Mouse (Mus musculus) liver, adult 2 months (tissue): Measurements from ENCODE around the gene Nudt17. TPM values are rescaled to one million over a fixed set of nuclear protein-coding genes. Genes with fewer than 3 reads are reported as not detected.

Experiments
- DNase-seq: peaks from one replicate; pipeline ENCODE4 v3.0.0-alpha.2; 2011; ENCODE audit warnings: low read depth, low spot score; ENCODE audit errors: extremely low read depth
- H3K27ac ChIP-seq: fragments of 200-500 bp; replicated peaks from 2 replicates; pipeline ENCODE4 v1.5.1; 2012; ENCODE audit warnings: low read depth, mild to moderate bottlenecking, control low read depth, inconsistent platforms, low read length; ENCODE audit not compliant: insufficient read depth
- H3K27me3 ChIP-seq: fragments of 200-500 bp; 2 replicates; pipeline ENCODE4 v1.6.1; 2012; ENCODE audit warnings: mild to moderate bottlenecking, moderate library complexity, low read length, inconsistent platforms; ENCODE audit not compliant: control insufficient read depth, insufficient read depth
- H3K36me3 ChIP-seq: fragments of 200-500 bp; 2 replicates; pipeline ENCODE4 v1.6.1; 2012; ENCODE audit warnings: low read length, inconsistent platforms; ENCODE audit not compliant: control insufficient read depth, insufficient read depth
- H3K4me1 ChIP-seq: fragments of 200-500 bp; 2 replicates; pipeline ENCODE4 v1.6.1; 2011; ENCODE audit warnings: low read length; ENCODE audit not compliant: control insufficient read depth, insufficient read depth
- H3K4me3 ChIP-seq: fragments of 200-500 bp; 2 replicates; pipeline ENCODE4 v1.5.1; 2011; ENCODE audit warnings: low read depth, mild to moderate bottlenecking, control low read depth, low read length, moderate library complexity; ENCODE audit not compliant: insufficient read depth
- H3K79me2 ChIP-seq: fragments of 200-500 bp; 2 replicates; pipeline ENCODE4 v1.6.1; 2012; ENCODE audit warnings: inconsistent platforms, mild to moderate bottlenecking, low read length, moderate library complexity; ENCODE audit not compliant: control insufficient read depth, insufficient read depth
- H3K9ac ChIP-seq: fragments of 200-500 bp; 2 replicates; pipeline ENCODE4 v1.6.1; 2012; ENCODE audit warnings: low read depth, mild to moderate bottlenecking, control low read depth, inconsistent platforms, low read length
- CTCF ChIP-seq: fragments of 200-500 bp; IDR thresholded peaks from 2 replicates; pipeline ENCODE4 v1.5.1; 2011; ENCODE audit warnings: low read depth, low read length, control low read depth
- POLR2A ChIP-seq: fragments of 200-500 bp; IDR thresholded peaks from 2 replicates; pipeline ENCODE4 v1.6.1; 2011; ENCODE audit warnings: low read length, control low read depth; ENCODE audit not compliant: insufficient read depth; ENCODE audit errors: extremely low read depth
- WGBS: fragments of 180-500 bp; shearing (Covaris S2); methylation state at CpG from one replicate; pipeline ENCODE4 v1.1.7; 2018; 5-methylcytosine and 5-hydroxymethylcytosine counted together
- polyA plus RNA-seq: library from polyadenylated mRNA; depleted of rRNA; stranded (reverse); fragments of >200 nt; gene quantifications from 2 replicates; pipeline ENCODE4 v1.2.3, GENCODE M21; 2012
- total RNA-seq: library from RNA; depleted of rRNA; stranded (reverse); fragments of >200 nt; gene quantifications from 2 replicates; pipeline ENCODE4 v1.2.3, GENCODE M21; 2014

Gene Nudt17
- total and polyA plus RNA-seq, 2 experiments = 0.28 to 0.69 TPM

DNA sequence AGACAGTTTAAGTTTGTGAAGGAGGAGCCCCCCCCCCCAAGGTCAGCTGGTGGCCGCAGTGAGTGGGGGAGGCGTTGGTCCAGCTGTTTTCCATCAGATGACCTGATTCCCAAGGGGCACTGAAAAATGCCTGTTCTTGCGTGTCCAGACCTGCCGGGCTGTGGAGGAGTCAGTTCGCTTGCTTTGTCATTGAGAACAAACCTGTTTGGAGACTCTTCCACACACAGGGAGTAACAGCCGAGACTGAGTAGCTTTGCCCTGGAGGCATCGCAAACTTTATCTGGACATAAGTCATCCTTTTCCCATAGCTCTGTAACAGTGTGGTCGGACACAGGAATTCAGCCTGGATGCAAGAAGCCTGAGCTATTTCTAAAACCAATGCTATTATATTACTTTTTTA is 33.9 kb downstream of the Nudt17 start:
- DNase-seq = no peak
- TF ChIP-seq CTCF (no peak), POLR2A (no peak)
- Histone ChIP-seq H3K27me3 (peaks cover under 1% of the 10 kb centered on the region; the same call in 1 of the 2 replicates), H3K4me3 (no peak overlapping the region), H3K9ac (no peak overlapping the region), H3K36me3 (no peaks in the 10 kb centered on the region), H3K79me2 (no peaks in the 10 kb centered on the region), H3K4me1 (no peaks in the 10 kb centered on the region), H3K27ac (no peak overlapping the region)
- WGBS = 81% methylated on average over 8 of the region's 8 CpGs

DNA sequence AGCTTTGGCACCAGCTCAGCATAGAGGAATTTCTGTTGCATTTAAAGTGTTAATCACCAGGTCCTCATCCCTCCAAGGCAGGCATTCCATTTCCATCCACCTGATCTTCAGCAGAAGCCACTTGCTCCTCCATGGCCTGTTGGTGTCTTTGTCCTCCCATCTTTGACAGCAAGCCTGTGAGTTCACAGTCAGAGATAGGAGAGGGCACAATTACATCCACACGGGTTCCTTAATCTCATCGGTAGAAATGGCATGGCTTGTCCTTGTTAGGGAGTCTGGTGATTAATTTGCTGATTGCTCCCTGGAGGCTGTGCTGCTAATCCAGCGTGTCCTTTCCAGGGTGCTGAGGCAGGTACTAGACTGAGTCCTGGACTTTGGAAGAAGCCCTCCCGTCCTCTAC is 34.8 kb downstream of the Nudt17 start:
- H3K27ac ChIP-seq = no peak overlapping the region
- H3K79me2 ChIP-seq = no peaks in the 10 kb centered on the region
- 81% methylated on average over 4 of the region's 4 CpGs for WGBS
- TF ChIP-seq POLR2A = no peak
- no peak for TF ChIP-seq CTCF
- no peak overlapping the region for H3K4me3 ChIP-seq
- no peak overlapping the region for H3K9ac ChIP-seq
- no peaks in the 10 kb centered on the region for H3K36me3 ChIP-seq
- no peaks in the 10 kb centered on the region for H3K27me3 ChIP-seq
- H3K4me1 ChIP-seq = no peaks in the 10 kb centered on the region
- DNase-seq = no peak

DNA sequence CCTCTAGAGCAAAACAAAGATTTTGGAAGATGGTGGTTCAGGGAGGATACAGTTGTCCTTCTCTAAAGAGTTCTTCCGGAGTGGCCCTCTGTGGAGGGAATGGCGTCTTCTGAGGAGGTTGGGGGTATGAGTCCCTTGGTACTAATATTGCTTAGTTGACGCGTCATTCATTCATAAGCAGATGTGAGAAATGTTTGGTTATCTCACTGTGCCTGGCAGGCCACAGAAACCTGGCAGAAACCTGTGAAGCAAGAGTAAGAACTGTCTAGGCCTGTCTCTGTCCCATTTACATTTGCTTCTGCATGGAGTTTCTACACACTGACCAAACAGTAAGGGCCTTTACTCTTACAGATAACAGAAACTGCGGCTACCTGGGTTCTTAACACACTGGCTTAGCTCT is 36.8 kb downstream of the Nudt17 start:
- Histone ChIP-seq H3K79me2 (no peaks in the 10 kb centered on the region), H3K27me3 (no peaks in the 10 kb centered on the region), H3K9ac (no peak overlapping the region), H3K27ac (no peak overlapping the region), H3K4me1 (no peaks in the 10 kb centered on the region), H3K36me3 (no peaks in the 10 kb centered on the region), H3K4me3 (no peak overlapping the region)
- no peak for DNase-seq
- TF ChIP-seq POLR2A = no peak
- TF ChIP-seq CTCF = no peak
- WGBS = 98% methylated on average over 5 of the region's 5 CpGs

DNA sequence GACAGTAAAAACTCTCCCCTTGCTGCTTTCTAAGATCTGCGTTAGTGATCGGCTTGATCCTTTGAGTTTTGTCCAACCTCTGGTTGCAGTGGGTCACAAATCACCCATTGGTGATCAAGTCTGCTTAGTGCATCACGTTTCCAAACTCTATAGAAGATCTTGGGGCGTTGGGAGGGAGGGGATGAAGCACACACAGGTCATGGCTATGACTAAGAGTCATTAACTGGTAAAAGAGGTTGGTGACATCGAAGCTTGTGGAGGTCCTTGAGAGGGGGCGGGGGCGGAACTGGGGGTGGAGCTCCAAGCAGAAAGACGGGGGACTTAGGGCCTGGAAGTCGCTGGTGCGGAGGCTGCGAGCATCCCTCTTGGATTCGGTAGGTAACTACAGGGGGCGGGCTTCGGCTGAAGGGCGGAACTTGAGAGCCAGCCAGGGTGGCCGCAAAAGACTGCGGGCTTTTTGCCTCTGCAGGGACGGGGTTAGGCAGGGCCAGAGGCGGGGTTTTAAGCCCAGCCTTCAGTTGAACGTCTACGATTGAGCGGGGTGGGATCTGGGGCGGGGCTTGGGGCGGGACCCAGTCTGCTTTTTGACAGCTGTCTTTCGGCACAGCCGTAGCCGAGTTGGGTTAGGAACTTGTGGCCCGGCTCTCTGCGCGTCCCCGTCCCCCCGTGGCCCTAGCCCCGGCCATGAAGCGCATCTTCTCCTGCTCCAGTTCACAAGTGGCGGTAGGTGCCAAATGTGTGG is 38.5 kb downstream of the Nudt17 start, which contains the start of gene Ankrd35:
Gene Ankrd35, plus strand, starts transcription at position 405 of the 742 bp plus-strand sequence.
- Histone ChIP-seq H3K36me3 (no peaks in the 10 kb centered on the region), H3K9ac (0 out of 2 replicates have a peak within 1 kb of the TSS, but pooled peaks have one; percentile 29), H3K27me3 (no peaks in the 10 kb centered on the region), H3K4me1 (no peaks in the 10 kb centered on the region), H3K27ac (no peak within 1 kb of the TSS), H3K79me2 (no peaks in the 10 kb centered on the region), H3K4me3 (peak within 1 kb of the TSS; percentile 37; the same call in 1 of the 2 replicates)
- peak; percentile 83 for DNase-seq
- TF ChIP-seq CTCF = peak; percentile 41
- no peak for TF ChIP-seq POLR2A
- WGBS = 7% methylated on average over 35 of the region's 35 CpGs

DNA sequence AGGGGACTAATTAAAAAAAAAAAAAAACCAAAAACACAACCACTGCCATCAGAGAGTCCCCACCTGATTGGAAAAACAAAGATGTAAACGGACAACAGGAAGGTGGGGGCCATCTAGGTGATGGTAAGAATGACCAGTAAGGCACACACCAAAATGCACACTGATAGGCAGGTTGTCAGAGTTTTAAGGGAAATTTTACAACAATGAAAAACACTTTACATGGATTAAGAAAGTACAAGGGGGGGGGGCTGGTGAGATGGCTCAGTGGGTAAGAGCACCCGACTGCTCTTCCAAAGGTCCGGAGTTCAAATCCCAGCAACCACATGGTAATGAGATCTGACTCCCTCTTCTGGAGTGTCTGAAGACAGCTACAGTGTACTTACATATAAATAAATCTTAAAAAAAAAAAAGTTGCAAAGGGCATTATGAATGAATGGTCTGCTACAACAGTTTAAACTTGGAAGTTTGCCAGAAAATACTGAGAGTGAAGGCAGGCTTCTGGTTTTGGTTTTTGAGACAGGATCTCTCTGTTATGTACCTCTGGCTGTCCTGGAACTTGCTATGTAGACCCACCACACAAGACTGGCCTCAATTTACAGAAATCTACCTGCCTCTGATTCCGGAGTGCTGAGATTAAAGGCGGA is 39.8 kb downstream of the Nudt17 start:
- Histone ChIP-seq H3K27ac (no peak overlapping the region), H3K36me3 (no peaks in the 10 kb centered on the region), H3K9ac (no peak overlapping the region), H3K27me3 (no peaks in the 10 kb centered on the region), H3K4me1 (peaks cover 2% of the 10 kb centered on the region), H3K4me3 (no peak overlapping the region), H3K79me2 (no peaks in the 10 kb centered on the region)
- 92% methylated on average over 5 of the region's 5 CpGs for WGBS
- no peak for TF ChIP-seq CTCF
- TF ChIP-seq POLR2A = no peak
- DNase-seq = no peak

DNA sequence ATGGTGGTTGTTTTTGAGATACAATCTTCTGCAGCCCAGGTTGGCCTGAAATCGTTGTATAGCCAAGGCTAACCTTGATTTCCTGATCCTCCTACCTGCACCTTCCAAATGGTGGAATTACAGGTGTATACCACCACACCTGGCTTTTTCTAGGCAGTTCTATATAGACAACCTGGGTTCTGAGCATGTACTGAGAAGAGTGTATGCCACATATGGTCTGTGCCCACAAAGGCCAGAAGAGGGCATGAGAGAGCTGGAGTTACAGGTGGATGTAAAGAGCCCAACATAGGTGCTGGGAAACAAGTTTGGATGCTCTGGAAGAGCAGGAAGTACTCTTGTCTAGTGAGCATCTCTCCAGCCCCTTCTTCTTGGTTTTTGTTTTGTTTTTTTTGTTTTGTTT is 41.0 kb downstream of the Nudt17 start:
- Histone ChIP-seq H3K27me3 (no peaks in the 10 kb centered on the region), H3K9ac (no peak overlapping the region), H3K36me3 (no peaks in the 10 kb centered on the region), H3K4me3 (no peak overlapping the region), H3K79me2 (no peaks in the 10 kb centered on the region), H3K27ac (no peak overlapping the region), H3K4me1 (peaks cover 2% of the 10 kb centered on the region)
- DNase-seq = peak; percentile 39
- 15% methylated on average over 1 of the region's 1 CpGs for WGBS
- TF ChIP-seq CTCF (peak; percentile 38; the same call in 1 of the 2 replicates), POLR2A (no peak)
